Mouse (Mus musculus) monocyte, adult 59 days (primary cell): ENCODE measurements around the gene Rin1. TPM values are rescaled to one million over a fixed set of nuclear protein-coding genes. Genes with fewer than 3 reads are reported as not detected.

Experiments
- total RNA-seq, 2 experiments: library from RNA; stranded (reverse); gene quantifications; one replicate each; pipeline ENCODE4 v1.2.4; 2023

The Rin1 gene
- total RNA-seq, result 1 to 10 TPM; 2.5 to 2.6 TPM

DNA sequence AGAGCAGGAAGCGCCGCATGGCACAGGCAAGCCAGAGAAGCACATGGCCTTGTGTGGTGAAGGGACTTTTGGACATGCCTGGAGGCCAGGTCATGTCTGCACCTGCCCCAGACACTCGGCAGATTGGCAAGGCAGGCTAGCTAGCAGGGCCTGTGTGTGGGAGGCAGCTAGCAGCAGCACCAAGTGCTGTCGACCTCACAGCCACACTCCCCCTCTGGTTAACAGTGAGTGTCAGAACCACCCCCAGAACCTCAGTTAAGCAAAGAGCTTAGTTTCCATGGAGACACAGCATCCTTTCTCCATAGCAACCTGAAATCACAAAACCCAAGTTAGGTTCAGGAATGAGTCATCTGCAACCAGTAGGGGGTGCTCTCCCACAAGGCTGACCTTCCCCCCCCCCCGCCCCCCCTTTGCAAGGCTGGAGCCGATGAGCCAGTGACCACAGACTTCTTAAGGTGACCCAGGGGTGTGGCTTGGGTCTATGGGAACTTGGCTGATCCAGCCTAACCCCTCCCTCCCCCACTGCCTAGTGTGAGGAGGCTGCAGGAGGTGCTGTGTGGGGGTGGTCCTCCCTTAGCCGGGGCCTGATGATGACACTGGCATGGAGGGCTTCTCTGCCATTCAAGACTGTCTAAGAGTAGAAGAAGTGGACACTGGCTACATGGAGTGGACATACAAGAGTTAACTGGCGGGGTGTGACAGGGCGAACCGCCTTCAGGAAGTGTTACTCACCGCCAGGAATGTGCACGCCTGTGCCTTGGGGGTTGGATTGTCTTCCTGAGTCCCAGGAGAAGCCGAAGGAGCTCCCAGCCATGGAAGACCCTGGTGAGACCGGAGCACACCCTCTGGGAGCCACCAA lies at the start of gene Rin1:
Gene Rin1, plus strand, starts transcription at position 435 of the 859 bp plus-strand sequence.

DNA sequence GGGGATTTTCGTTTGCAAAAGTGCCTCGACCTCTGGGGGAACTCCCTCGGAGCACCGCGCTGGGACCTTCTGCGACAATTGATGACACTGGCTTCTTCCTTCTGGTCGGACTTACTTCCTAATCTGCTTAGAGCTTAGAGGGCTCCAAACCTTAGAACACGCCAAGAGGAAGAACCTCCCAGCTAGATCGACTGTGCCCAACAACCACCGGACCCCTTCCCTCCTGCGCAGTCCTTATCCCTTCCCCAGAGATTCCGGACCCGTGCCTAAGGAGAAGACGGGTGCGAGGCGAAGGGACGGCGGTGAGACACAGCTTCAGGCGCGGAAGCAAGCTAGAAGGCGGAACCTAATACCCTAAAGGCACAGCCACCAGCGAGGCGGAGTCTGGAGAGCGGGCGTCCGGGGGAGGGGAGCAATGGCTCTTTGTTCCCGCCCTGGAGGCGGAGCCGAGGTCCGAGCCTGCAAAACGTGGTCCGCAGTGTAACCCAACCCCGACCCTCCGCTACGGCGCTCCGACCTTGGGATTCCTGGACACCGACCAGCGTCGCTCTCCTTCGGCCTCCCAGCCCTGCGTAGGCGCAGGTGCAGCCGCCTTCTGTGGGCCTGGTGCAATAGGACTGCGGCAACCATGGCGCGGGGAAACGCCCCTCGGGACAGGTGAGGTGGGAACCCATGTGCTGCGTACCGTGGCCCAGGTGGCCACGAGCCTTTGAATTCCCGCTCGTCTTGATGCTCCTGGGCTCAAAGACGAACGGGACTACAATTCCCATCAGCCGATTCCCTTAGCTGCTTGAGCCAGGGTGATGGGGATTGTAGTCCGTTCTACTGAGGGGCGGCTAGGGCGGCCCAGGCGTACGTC lies 26.4 kb upstream of the Rin1 start, which contains the start of gene Slc29a2:
Gene Slc29a2, plus strand, starts transcription at position 240 of the 859 bp plus-strand sequence.

GRCm38 (mm10) chr19:5038709-5039156 lies 11.5 kb upstream of the Rin1 start, which contains the start of the genes B4gat1 and AC124502.3:
Gene B4gat1 (plus strand): TSS chr19:5038826.
Gene AC124502.3 (plus strand): TSS chr19:5038891.

DNA sequence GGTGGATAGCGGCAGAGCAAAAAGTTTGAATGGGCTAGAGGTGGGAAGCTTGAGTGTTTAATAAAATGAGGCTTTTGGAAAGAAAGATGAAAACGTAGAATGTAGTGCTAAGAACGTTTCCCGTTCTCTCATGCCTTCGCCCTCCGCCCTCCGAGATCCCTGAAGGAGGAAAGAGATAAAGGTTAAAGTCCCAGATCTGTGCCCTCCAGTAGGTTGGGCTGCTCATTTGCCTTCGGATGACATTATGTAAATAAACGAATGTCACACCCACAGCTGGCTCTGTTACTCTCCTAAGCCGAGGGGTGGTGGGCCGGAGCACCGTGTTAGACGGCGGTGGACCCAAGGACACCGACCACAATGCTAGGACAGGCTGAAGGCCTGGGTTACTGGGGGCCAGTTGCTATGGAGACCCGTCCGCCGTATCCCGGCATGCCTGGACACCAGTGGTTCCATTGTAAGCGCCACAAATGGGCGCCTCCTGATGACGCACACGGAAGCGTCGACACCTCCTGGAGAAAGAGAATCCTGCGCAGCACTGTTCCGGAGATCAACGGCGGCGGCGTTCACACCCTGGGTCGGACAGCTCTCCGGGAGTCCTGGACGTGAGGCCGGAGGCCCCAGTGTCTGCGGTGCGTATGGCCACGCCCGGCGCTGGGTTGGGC lies 9.3 kb upstream of the Rin1 start, which contains the start of gene Brms1:
Gene Brms1, plus strand, starts transcription at position 493 of the 662 bp plus-strand sequence.

GRCm38 (mm10) chr19:5067867-5068569 lies 17.7 kb downstream of the Rin1 start, which contains the start of gene Cd248:
Gene Cd248 (plus strand): TSS chr19:5068078.

GRCm38 (mm10) chr19:5085145-5085863 lies 35.0 kb downstream of the Rin1 start, which contains the start of gene Tmem151a:
Gene Tmem151a (minus strand): TSS chr19:5085531.

DNA sequence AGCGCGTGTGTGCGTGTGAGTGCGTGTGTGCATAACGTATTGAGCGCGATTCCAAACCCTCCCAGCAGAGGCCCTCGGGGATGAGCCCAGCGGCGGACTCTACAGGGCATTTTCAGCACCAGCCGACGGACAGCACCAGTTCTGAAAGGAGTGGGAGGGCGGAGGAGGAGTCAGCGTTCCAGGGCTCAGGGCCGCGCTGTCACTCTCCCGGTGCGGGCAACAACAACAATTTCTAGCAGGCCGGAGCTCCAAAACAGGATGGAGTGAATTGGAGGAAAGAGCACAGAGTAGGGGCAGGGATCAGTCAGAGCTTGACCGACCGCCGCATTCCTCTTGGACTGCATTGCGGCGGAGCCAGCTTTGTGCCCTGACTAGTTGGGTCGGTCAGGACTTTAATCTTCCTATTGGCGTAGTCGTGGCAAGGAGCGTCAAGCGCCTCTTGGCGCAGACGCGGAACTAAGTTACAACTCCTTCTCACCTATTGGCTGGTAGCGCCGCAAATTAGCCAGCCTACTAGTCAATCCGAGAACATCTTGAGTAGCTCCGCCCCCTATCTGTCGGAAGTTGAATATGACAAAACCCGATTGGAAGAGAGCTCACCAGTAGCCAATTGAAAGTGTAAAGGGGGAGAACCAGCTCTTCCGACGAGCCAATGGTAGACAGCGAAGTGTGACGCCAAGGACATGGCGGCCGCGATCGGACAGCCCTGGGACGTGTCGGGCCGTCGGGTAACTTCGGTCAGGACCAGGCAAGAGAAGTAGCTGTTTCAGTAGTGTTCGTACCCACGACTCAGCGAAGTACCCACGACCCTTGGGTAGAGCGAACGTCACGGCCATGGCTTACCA lies 37.8 kb downstream of the Rin1 start, which contains the start of gene Yif1a:
Gene Yif1a, plus strand, starts transcription at position 655 of the 845 bp plus-strand sequence.

DNA sequence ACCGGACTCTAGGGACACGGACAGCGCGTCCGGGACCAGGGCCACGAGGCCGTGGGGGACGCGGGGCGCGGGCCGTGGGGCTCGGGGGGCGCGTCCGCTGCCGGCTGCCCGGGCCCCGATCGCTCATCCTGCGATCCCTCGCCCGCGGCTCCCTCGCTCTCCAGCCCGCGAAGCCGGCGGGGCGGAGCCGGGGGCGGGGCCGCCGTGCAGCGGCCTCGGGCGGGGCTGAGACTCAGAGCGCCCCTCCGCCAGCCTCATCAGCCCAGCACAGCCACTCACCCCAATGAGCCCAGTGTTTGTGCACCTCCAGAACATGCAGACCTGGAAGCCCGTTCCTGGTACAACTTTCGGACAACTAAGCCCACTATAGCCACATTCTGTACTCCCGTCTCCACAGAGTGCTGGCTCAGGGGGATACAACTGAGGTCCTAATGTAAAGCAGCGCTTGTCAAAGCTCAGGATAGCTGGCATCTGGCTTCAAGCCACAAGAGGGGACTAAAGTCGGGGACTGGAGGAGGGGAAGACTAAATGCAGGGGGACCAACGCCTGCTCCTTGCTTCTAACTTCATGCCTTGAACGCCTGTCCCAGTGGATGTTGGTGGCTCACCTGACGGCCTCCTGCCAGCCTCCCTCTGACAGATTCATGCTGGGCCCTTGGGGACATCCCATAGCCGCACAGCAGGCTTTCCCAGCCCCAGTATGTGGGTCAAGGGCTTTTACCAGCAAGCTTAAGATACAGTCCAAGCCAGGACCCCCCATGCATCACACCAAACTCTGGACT lies 48.3 kb downstream of the Rin1 start, which contains the start of gene Cnih2:
Gene Cnih2, minus strand, starts transcription at position 159 of the 781 bp plus-strand sequence.

Other genes starting within 250 kb of the Rin1 start
- 10 to 100 TPM; 18.5 to 37.7 TPM for gene Gm21992, start 238.9 kb upstream of the Rin1 start, total RNA-seq
- gene Rbm14, start 238.8 kb upstream of the Rin1 start, total RNA-seq, result 10 to 100 TPM; 43.4 to 61.4 TPM
- 10 to 100 TPM; 30.3 to 37.9 TPM for gene Ccs, start 211.1 kb upstream of the Rin1 start, total RNA-seq
- gene Ccdc87, start 211.1 kb upstream of the Rin1 start, total RNA-seq, result not detected
- gene Ctsf, start 195.4 kb upstream of the Rin1 start, total RNA-seq, result 10 to 100 TPM; 15.4 to 24.4 TPM
- not detected for gene Actn3, start 172.6 kb upstream of the Rin1 start, total RNA-seq
- gene Zdhhc24, start 171.8 kb upstream of the Rin1 start, total RNA-seq, result 1 to 10 TPM; 6.1 to 6.4 TPM
- gene Bbs1, start 143.9 kb upstream of the Rin1 start, total RNA-seq, result 1 to 10 TPM in 1 of 2 experiments, under 1 TPM in 1; 0.52 to 1.1 TPM
- gene Dpp3, start 122.2 kb upstream of the Rin1 start, total RNA-seq, result 10 to 100 TPM; 65.0 to 67.8 TPM
- 1 to 10 TPM; 1.3 to 1.9 TPM for gene Peli3, start 107.4 kb upstream of the Rin1 start, total RNA-seq
- 10 to 100 TPM; 17.5 to 20.4 TPM for gene Mrpl11, start 88.3 kb upstream of the Rin1 start, total RNA-seq
- not detected for gene Npas4, start 60.2 kb upstream of the Rin1 start, total RNA-seq
- gene Slc29a2, start 26.6 kb upstream of the Rin1 start, total RNA-seq, result 1 to 10 TPM; 3.9 to 6.4 TPM
- 10 to 100 TPM in 1 of 2 experiments, 1 to 10 TPM in 1; 9.0 to 12.8 TPM for gene B4gat1, start 11.7 kb upstream of the Rin1 start, total RNA-seq
- 1 to 10 TPM in 1 of 2 experiments, under 1 TPM in 1; 0.46 to 2.7 TPM for gene AC124502.3, start 11.6 kb upstream of the Rin1 start, total RNA-seq
- 10 to 100 TPM; 55.4 to 63.3 TPM for gene Brms1, start 9.1 kb upstream of the Rin1 start, total RNA-seq
- under 1 TPM in 1 of 2 experiments, not detected in 1; 0.46 TPM for gene Cd248, start 17.6 kb downstream of the Rin1 start, total RNA-seq
- gene Tmem151a, start 35.0 kb downstream of the Rin1 start, total RNA-seq, result 1 to 10 TPM in 1 of 2 experiments, under 1 TPM in 1; 0.89 to 3.0 TPM
- gene Yif1a, start 38.1 kb downstream of the Rin1 start, total RNA-seq, result 10 to 100 TPM; 24.5 to 29.6 TPM
- under 1 TPM; 0.60 to 0.79 TPM for gene Cnih2, start 48.0 kb downstream of the Rin1 start, total RNA-seq
- 100 to 1,000 TPM; 138 to 140 TPM for gene Rab1b, start 56.6 kb downstream of the Rin1 start, total RNA-seq
- 10 to 100 TPM; 18.8 to 23.2 TPM for gene Klc2, start 68.1 kb downstream of the Rin1 start, total RNA-seq
- 10 to 100 TPM; 53.1 to 60.2 TPM for gene Pacs1, start 222.6 kb downstream of the Rin1 start, total RNA-seq
- 100 to 1,000 TPM; 156 to 186 TPM for gene Sf3b2, start 245.0 kb downstream of the Rin1 start, total RNA-seq
- gene Gal3st3, start 247.8 kb downstream of the Rin1 start, total RNA-seq, result not detected